Mouse (Mus musculus) embryonic facial prominence, embryonic 11.5 days (tissue): ENCODE data around the gene Zfp524. TPM values are rescaled to one million over a fixed set of nuclear protein-coding genes. Genes with fewer than 3 reads are reported as not detected.

Source experiments
- ATAC-seq: fragments of 200-750 bp; cut with Nextera tagmentation; replicated peaks from 2 replicates; pipeline ENCODE4 v1.8.0; 2017; ENCODE audit warnings: low read depth; ENCODE audit not compliant: insufficient number of reproducible peaks, low FRiP score, low TSS enrichment
- DNase-seq: peaks from one replicate; pipeline ENCODE4 v3.0.0-alpha.2; 2015; ENCODE audit warnings: low spot score
- H3K27ac ChIP-seq: fragments of 300-500 bp; sonication (generic); replicated peaks from 2 replicates; pipeline ENCODE4 v1.5.1; 2014; ENCODE audit warnings: mild to moderate bottlenecking, low read depth, low read length, control low read depth
- H3K27me3 ChIP-seq: fragments of 300-500 bp; sonication (generic); 2 replicates; pipeline ENCODE4 v1.6.1; 2014; ENCODE audit warnings: mild to moderate bottlenecking, low read length, moderate library complexity, mixed read lengths; ENCODE audit not compliant: control insufficient read depth, insufficient read depth
- H3K36me3 ChIP-seq: fragments of 300-500 bp; sonication (generic); replicated peaks from 2 replicates; pipeline ENCODE4 v1.6.1; 2014; ENCODE audit warnings: low read depth, mild to moderate bottlenecking, low read length, moderate library complexity, mixed read lengths; ENCODE audit not compliant: control insufficient read depth, insufficient read depth
- H3K4me1 ChIP-seq: fragments of 300-500 bp; sonication (generic); 2 replicates; pipeline ENCODE4 v1.6.1; 2014; ENCODE audit warnings: low read length, mixed read lengths; ENCODE audit not compliant: control insufficient read depth, insufficient read depth
- H3K4me2 ChIP-seq: fragments of 300-500 bp; sonication (generic); 2 replicates; pipeline ENCODE4 v1.6.1; 2014; ENCODE audit warnings: low read depth, mild to moderate bottlenecking, control low read depth, low read length, moderate library complexity
- H3K4me3 ChIP-seq: fragments of 300-500 bp; sonication (generic); 2 replicates; pipeline ENCODE4 v1.5.1; 2014; ENCODE audit warnings: low read depth, low read length, control low read depth
- H3K9ac ChIP-seq: fragments of 300-500 bp; sonication (generic); replicated peaks from 2 replicates; pipeline ENCODE4 v1.6.1; 2014; ENCODE audit warnings: mild to moderate bottlenecking, control low read depth, low read length
- H3K9me3 ChIP-seq: fragments of 300-500 bp; sonication (generic); replicated peaks from 2 replicates; pipeline ENCODE4 v1.6.1; 2016; ENCODE audit warnings: mild to moderate bottlenecking, low read length, inconsistent platforms, mixed read lengths; ENCODE audit not compliant: control insufficient read depth
- WGBS: fragments of 180-500 bp; shearing (Covaris S2); extraction: QIAGEN DNeasy Blood & Tissue Kit; methylation state at CpG from one replicate; pipeline ENCODE4 v1.1.7; 2014; 5-methylcytosine and 5-hydroxymethylcytosine counted together
- polyA plus RNA-seq: library from polyadenylated mRNA; unstranded; fragments of >200 nt; fragmentation: Nextera tagmentation; extraction: Ambion mirVana; gene quantifications from 2 replicates; pipeline ENCODE4 v1.2.1, GENCODE M21; 2014

Gene Zfp524
- polyA plus RNA-seq, 1 experiment from 2014 or later, result 7.5 TPM

- Histone ChIP-seq H3K4me1 (peaks cover 6% of the 10 kb centered on the region; the same call in 1 of the 2 replicates), H3K36me3 (no peaks in the 10 kb centered on the region; the same call in 1 of the 2 replicates)
Observed at GRCm38 (mm10) chr7:5061774-5062359, 47.7 kb downstream of the Zfp524 start, which contains the start of gene U2af2. U2af2 (plus strand) TSS chr7:5062143.

GRCm38 (mm10) chr7:5062360-5063001 lies 48.3 kb downstream of the Zfp524 start:
- WGBS, result under 1% methylated on average over 51 of the region's 51 CpGs
- no peaks in the 10 kb centered on the region for H3K9me3 ChIP-seq
- peak overlapping the region; percentile 96 for H3K27ac ChIP-seq
- ATAC-seq, result no peak; the same call in 1 of the 2 replicates
- no peaks in the 10 kb centered on the region; the same call in 1 of the 2 replicates for H3K36me3 ChIP-seq
- peak overlapping the region; percentile 78 for H3K4me2 ChIP-seq
- DNase-seq, result peak; percentile 92
- H3K27me3 ChIP-seq, result no peaks in the 10 kb centered on the region; the same call in 1 of the 2 replicates
- peaks cover 6% of the 10 kb centered on the region; the same call in 1 of the 2 replicates for H3K4me1 ChIP-seq
- peak overlapping the region; percentile 78 for H3K9ac ChIP-seq
- peak overlapping the region; percentile 74 for H3K4me3 ChIP-seq

More at GRCm38 (mm10) chr7:5061774-5062359, 47.7 kb downstream of the Zfp524 start, which contains the start of gene U2af2:
- Histone ChIP-seq H3K27me3 (peaks cover 2% of the 10 kb centered on the region; the same call in 1 of the 2 replicates), H3K4me2 (peak within 1 kb of the TSS; percentile 82), H3K4me3 (peak within 1 kb of the TSS; percentile 74), H3K27ac (peak within 1 kb of the TSS; percentile 96), H3K9me3 (no peaks in the 10 kb centered on the region), H3K9ac (peak within 1 kb of the TSS; percentile 78)
- under 1% methylated on average over 54 of the region's 65 CpGs for WGBS
- peak; percentile 85 for ATAC-seq
- DNase-seq, result peak; percentile 93

- 91% methylated on average over 6 of the region's 6 CpGs for WGBS
- ATAC-seq (no peak), DNase-seq (no peak)
- H3K36me3 ChIP-seq, result peaks cover 13% of the 10 kb centered on the region
- no peak overlapping the region for H3K27ac ChIP-seq
- H3K4me1 ChIP-seq, result peaks cover 5% of the 10 kb centered on the region; the same call in 1 of the 2 replicates
- H3K27me3 ChIP-seq, result no peaks in the 10 kb centered on the region
- H3K4me2 ChIP-seq, result no peak overlapping the region
- no peak overlapping the region for H3K9ac ChIP-seq
- H3K4me3 ChIP-seq, result no peak overlapping the region
- H3K9me3 ChIP-seq, result no peaks in the 10 kb centered on the region
Observed at GRCm38 (mm10) chr7:5064886-5065285, 50.7 kb downstream of the Zfp524 start.

Other genes starting within 250 kb of the Zfp524 start
- gene Fam71e2, start 243.1 kb upstream of the Zfp524 start, polyA plus RNA-seq, result not detected in 2 replicates
- 0.21 TPM in 1 of 2 replicates, not detected in the other for gene Il11, start 231.6 kb upstream of the Zfp524 start, polyA plus RNA-seq
- not detected in 2 replicates for gene Tmem190, start 231.5 kb upstream of the Zfp524 start, polyA plus RNA-seq
- 1.3 and 1.4 TPM in 2 replicates for gene Tmem238, start 224.8 kb upstream of the Zfp524 start, polyA plus RNA-seq
- gene Rpl28, start 221.5 kb upstream of the Zfp524 start, polyA plus RNA-seq, result 149 and 169 TPM in 2 replicates
- gene Ube2s, start 201.8 kb upstream of the Zfp524 start, polyA plus RNA-seq, result 453 and 487 TPM in 2 replicates
- 0.72 TPM in 2 replicates for gene Shisa7, start 169.7 kb upstream of the Zfp524 start, polyA plus RNA-seq
- gene Isoc2b, start 144.2 kb upstream of the Zfp524 start, polyA plus RNA-seq, result 2.4 and 2.9 TPM in 2 replicates
- gene Isoc2a, start 137.3 kb upstream of the Zfp524 start, polyA plus RNA-seq, result 0.70 and 0.72 TPM in 2 replicates
- 0.27 TPM in 1 of 2 replicates, not detected in the other for gene Gm36210, start 107.9 kb upstream of the Zfp524 start, polyA plus RNA-seq
- gene Zfp628, start 99.2 kb upstream of the Zfp524 start, polyA plus RNA-seq, result 2.5 and 3.6 TPM in 2 replicates
- 2.7 and 2.8 TPM in 2 replicates for gene Nat14, start 92.4 kb upstream of the Zfp524 start, polyA plus RNA-seq
- 0.97 and 1.2 TPM in 2 replicates for gene Ssc5d, start 88.6 kb upstream of the Zfp524 start, polyA plus RNA-seq
- gene Sbk2, start 50.0 kb upstream of the Zfp524 start, polyA plus RNA-seq, result 0.21 TPM in 1 of 2 replicates, not detected in the other
- 0.06 TPM in 1 of 2 replicates, not detected in the other for gene Sbk3, start 43.2 kb upstream of the Zfp524 start, polyA plus RNA-seq
- 25.3 and 28.4 TPM in 2 replicates for gene Zfp579, start 18.3 kb upstream of the Zfp524 start, polyA plus RNA-seq
- 42.5 and 43.0 TPM in 2 replicates for gene Fiz1, start 282 bp downstream of the Zfp524 start, polyA plus RNA-seq
- gene Gm44973, start 1.1 kb downstream of the Zfp524 start, polyA plus RNA-seq, result 0.59 TPM in 1 of 2 replicates, not detected in the other
- 4.5 and 5.9 TPM in 2 replicates for gene Zfp865, start 6.0 kb downstream of the Zfp524 start, polyA plus RNA-seq
- 14.9 and 15.1 TPM in 2 replicates for gene Ccdc106, start 6.1 kb downstream of the Zfp524 start, polyA plus RNA-seq
- gene 4632433K11Rik, start 19.7 kb downstream of the Zfp524 start, polyA plus RNA-seq, result not detected in 2 replicates
- 2.7 and 3.3 TPM in 2 replicates for gene Zfp784, start 24.0 kb downstream of the Zfp524 start, polyA plus RNA-seq
- 25.0 and 32.3 TPM in 2 replicates for gene Zfp580, start 37.1 kb downstream of the Zfp524 start, polyA plus RNA-seq
- 156 and 164 TPM in 2 replicates for gene U2af2, start 47.7 kb downstream of the Zfp524 start, polyA plus RNA-seq
- 46.3 and 51.3 TPM in 2 replicates for gene Epn1, start 65.8 kb downstream of the Zfp524 start, polyA plus RNA-seq
- not detected in 2 replicates for gene Rfpl4, start 102.5 kb downstream of the Zfp524 start, polyA plus RNA-seq
- gene Rasl2-9, start 111.5 kb downstream of the Zfp524 start, polyA plus RNA-seq, result 0.28 and 0.35 TPM in 2 replicates
- 0.01 TPM in 1 of 2 replicates, not detected in the other for gene Vmn1r55, start 135.3 kb downstream of the Zfp524 start, polyA plus RNA-seq
- gene Vmn1r56, start 182.3 kb downstream of the Zfp524 start, polyA plus RNA-seq, result not detected in 2 replicates
- gene Vmn1r57, start 204.1 kb downstream of the Zfp524 start, polyA plus RNA-seq, result not detected in 2 replicates